Mouse (Mus musculus) spleen, adult 18-20 months (tissue): Measurements from ENCODE around the gene Ufc1.

Experiments
- DNase-seq, 2 experiments: peaks; one replicate each; pipeline ENCODE4 v3.0.0; 2022; ENCODE audit warnings: mixed read lengths in 2 of 2

Ufc1 gene

DNA sequence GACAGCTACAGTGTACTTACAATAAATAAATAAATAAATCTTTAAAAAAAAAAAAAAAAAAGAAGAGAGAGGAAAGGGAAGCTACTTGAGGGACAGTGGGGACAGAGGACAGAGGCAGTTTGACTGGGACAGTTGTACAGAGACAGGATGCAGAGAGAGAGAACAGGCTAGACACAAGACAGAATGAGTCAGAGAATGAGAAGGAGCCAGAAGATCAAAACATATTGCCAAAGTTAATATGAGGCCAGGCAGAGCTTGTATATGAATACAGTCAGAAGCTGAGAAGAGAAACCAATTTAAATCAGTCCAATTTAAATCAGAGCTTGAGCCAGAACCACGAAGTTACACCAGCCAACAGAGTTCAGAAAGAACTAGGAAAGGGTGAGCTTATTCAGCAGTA, 26.5 kb downstream of the Ufc1 start:
- no peak for DNase-seq

DNA sequence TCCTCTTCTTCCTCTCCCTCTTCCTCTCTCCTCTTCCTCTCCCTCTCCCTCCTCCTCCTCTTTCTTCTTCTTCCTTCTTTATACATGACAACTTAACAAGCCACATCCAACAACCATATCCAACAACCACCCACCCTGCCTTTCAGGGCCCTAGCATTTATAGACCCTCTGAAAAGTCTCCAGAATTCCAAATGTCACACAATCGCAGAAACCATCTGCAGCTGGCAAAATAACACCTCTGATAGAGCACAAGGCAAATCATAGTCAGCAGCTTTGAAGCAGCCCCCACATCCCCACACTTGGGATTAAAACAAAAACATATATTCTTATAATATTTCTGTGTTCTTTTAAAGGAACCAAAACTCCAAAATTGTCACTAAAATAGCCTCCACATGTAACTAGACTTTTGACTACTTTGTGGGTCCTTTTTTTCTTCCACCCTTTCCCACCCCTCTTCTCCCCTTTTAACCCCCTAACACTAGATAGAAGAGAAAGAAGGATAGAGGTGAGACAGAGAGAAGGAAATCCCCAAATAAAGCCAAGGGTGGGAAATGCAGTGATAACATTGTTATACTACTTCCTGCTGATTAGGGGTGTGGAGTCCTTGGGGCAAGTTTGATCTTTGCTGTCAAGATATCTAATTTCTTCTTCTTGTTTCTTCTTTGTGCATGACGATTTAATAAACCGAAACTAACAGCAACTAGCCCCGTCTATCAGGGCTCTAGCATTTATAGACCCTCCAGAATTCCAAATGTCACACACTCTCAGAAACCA, 28.7 kb downstream of the Ufc1 start:
- DNase-seq, result no peak

- DNase-seq, result no peak
Observed at GRCm38 (mm10) chr1:171263666-171264461, 31.0 kb downstream of the Ufc1 start.

DNA sequence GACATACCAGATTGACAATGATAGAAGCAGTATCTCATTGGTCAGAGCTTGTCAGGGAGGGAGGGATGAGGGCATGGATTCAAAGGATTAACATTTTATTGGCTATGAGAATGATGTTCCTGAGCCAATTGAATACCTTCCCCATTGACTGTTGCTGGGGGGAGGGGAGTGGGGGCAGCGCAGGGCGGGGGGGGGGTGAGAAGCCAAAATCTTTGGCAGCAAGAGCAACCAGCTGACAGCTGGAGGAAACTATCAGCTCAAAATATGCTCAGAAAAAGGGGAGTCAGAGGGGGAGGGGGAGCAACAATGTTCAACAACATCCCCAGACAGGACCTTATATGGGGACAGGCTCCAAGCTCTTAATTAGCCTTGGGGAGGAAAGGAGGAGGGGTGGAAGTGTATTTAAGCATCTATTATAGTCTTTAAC, 31.6 kb downstream of the Ufc1 start:
- DNase-seq, result no peak

DNA sequence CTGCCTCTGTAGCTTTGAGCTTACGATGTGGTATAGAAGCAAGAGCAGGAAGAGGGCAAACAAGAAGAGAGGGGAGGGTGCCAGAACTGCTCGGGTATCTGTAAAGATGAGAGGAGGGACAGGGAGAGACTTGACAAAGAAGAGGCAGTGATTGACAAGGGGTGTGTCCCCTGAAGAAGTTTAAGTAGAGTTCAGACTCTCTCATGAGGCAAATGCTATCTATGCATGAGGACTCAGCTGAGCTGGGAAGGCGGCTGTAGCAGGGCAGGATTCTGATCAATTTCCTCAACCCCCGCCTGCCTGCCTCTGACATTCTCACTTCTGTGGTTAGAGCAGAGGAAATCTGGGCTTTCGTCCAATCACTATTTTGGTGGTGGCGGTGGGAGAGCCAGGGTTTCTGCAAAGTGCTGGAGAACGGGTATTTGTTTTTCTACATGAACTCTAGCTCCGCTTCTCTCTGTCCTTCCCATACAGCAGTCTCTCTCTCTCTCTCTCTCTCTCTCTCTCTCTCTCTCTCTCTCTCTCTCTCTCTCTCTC, 32.2 kb downstream of the Ufc1 start:
- no peak for DNase-seq

- no peak for DNase-seq
Observed at GRCm38 (mm10) chr1:171260316-171260715, 34.5 kb downstream of the Ufc1 start.

DNA sequence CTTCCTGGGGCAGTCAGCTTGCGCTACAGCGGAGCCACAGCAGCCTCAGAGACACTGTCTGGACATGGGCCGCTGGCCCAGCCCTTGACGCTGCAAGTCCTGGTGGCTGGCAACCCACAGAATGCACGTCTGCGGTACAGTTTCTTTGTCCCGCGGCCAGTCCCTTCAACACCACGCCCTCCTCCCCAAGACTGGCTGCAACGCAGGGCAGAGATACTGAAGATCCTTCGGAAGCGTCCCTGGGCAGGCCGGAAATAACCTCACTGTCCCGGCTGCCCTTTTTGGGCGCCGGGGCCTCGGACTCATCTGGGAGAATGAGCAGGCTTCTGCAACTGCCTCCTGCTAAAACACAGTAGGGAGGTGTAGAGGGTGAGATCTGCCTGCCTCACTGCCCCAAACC, 35.9 kb downstream of the Ufc1 start:
- DNase-seq, result no peak

GRCm38 (mm10) chr1:171257781-171258180, 37.0 kb downstream of the Ufc1 start:
- DNase-seq, result no peak

GRCm38 (mm10) chr1:171256937-171257548, 37.8 kb downstream of the Ufc1 start:
- peak in 1 of 2 experiments; percentile 56 for DNase-seq

- no peak for DNase-seq
Observed at GRCm38 (mm10) chr1:171256095-171256818, 38.6 kb downstream of the Ufc1 start.

DNA sequence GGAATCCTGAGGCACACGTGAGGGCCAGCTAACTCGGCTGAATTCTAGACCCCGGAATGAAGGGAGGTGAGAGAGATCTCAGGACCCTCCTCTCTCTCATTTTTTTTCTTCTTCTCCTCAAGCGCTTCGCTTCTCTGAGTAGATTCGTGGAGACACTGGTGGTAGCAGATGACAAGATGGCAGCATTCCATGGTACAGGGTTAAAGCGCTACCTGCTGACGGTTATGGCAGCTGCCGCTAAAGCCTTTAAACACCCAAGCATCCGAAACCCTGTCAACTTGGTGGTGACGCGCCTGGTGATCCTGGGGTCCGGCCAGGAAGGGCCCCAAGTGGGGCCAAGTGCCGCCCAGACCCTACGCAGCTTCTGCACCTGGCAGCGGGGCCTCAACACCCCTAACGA, 42.4 kb downstream of the Ufc1 start:
- DNase-seq, result no peak

GRCm38 (mm10) chr1:171251594-171252324, 43.1 kb downstream of the Ufc1 start:
- DNase-seq, result no peak

- DNase-seq, result no peak
Observed at GRCm38 (mm10) chr1:171250680-171251593, 43.9 kb downstream of the Ufc1 start, which contains the start of gene Ndufs2. Gene Ndufs2 (minus strand): TSS chr1:171251388.

- DNase-seq, result no peak
Observed at GRCm38 (mm10) chr1:171249913-171250600, 44.8 kb downstream of the Ufc1 start, which contains the start of gene Adamts4. Gene Adamts4 (plus strand): TSS chr1:171250421.

DNA sequence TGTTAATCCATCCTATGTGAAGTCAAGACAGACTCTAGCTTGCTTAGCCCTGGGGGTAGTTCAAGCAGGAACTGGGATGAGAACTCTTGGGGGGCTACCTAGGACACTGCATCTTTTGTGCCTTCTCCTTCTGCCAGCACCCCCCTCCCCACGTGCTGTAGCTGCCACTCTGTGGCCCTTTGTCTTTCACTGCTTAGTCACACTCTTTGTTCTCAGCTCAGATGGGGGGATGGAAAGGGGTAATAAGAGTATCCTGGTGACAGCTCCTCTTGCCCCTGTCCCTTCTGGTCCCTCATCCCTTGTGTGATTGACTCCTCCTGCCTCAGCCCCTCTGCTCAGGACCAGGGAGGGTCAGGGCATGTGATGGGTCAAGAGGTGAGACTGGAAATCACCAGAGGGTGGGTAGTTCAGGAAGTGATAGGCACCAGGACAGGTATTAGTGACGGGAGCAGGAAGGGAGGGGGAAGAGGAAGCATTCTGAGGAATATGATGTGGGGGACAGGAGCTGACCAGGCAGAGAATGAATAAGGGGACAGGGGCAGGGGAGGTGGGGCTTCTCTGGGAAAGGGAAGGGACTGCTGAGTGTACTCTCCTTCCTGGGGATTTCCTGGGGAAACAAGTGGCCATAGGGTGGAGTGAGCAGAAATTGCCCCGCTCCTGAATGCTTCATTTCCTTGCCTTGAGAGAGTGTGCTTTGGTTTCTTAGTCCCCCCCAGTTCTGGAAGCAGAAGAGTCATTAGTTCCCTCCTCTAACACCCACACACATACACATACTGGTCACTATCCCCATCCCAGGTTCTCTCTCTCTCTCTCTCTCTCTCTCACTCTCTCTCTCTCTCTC, 46.2 kb downstream of the Ufc1 start:
- DNase-seq, result no peak

- DNase-seq, result no peak
Observed at GRCm38 (mm10) chr1:171247916-171248315, 46.9 kb downstream of the Ufc1 start.

DNA sequence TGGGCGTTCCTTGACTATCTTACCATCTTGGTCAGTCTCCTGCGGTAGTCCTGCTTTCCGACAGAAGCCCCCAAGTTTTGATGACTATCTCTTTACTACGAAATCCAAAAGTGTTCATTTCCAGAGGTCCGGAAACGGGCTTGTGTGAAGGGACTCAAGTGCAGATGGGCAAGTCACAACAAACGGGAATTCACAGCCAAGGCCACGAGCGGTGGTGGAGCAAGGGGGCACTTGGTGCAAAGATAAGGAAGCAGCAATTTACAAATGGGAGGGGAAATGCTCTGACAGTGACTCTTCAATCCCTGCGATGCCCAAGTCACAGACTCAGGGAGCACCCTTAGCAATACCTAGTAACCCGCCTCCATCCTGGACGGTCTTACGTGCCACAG, 47.4 kb downstream of the Ufc1 start:
- DNase-seq, result no peak

DNA sequence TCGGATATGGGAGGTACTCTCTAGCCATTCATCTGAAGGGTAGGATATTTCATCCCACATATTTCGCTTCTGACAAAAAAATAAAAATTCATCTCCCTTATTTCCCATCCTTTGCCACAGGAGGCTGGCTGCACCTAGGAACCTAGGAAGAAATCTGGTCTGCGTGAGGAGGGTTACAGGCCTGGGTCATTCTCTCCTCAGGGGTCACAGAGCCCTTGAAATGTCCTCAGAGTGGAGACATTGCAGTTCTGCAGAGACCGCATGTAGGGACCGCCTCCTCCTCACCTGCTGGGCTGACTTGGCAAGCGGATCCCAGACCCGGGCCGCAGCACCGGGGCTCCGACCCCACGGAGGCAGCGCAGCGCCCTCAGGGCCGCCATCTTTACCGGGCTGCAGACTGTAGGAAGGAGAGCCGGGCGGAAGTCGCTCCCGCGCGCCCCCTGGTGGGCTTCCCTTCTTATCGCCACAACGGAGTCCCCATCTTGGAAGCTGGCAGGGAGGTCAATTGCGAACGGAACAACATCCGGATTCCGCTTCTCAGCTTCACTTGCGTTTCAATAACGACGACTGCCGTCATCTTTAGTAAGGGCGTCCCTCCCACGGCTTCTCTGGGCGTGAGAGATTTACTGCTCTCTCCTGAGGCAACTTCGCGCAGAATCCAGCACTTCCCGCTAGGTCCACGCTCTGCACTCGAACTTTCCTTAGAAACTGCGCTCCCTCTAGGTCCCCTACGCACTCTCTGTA, 47.9 kb downstream of the Ufc1 start:
- peak; percentile 92 to 96 for DNase-seq
